Mouse (Mus musculus): ENCODE measurements around the gene Kif17. TPM values are rescaled to one million over a fixed set of nuclear protein-coding genes. Genes with fewer than 3 reads are reported as not detected.

The Kif17 gene
- polyA plus RNA-seq, 1 experiment from 2014 or later, result 1.4 TPM

DNA sequence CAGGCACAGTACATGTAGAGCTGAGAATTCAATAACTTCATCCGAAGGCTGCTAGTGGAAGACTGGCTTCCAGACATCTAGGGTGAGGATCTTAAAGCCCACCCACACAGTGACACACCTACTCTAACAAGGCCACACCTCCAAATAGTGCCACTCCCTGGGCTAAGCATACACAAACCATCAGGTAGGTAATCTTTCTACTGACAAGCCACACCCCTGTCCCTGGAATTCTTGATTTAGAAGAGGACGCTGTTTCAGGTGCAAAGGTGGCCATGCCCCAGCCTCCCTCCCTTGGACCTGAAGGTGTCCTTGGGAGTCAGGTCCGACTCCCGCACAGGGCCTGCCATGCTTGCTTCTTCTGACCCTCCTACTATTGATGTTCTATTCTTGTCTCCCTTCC, 82.9 kb downstream of the Kif17 start:
- Histone ChIP-seq H3K9ac (replicated peaks) (no peak overlapping the region), H3K4me2 (replicated peaks) (no peak overlapping the region), H3K36me3 (no peaks in the 10 kb centered on the region), H3K4me1 (replicated peaks) (peaks cover 9% of the 10 kb centered on the region; the same call in 1 of the 2 replicates), H3K9me3 (no peaks in the 10 kb centered on the region), H3K4me3 (replicated peaks) (no peak overlapping the region), H3K27ac (no peak overlapping the region), H3K27me3 (peaks cover 5% of the 10 kb centered on the region; the same call in 1 of the 2 replicates)
- ATAC-seq, result no peak
- WGBS, result 88% methylated on average over 4 of the region's 4 CpGs

DNA sequence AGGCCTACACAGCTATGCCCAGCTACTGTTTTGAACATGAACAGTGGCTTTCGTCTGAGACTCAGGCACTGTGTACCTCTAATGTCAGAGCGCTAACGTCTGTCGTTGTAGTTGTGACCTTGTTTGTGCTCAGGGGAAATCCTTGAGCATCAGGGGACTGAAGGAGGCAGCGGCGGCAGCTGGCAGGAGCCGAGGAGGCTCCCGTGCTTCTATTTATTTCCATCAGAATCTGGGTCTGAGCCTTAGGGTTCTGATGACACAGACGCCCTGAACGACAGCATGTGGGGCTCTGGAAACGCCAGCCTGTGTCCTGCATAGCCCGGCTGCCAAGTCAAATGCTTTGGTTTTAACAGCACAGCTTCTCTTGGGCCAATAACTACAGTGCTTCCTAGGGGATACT, 84.8 kb downstream of the Kif17 start:
- 85% methylated on average over 12 of the region's 12 CpGs for WGBS

DNA sequence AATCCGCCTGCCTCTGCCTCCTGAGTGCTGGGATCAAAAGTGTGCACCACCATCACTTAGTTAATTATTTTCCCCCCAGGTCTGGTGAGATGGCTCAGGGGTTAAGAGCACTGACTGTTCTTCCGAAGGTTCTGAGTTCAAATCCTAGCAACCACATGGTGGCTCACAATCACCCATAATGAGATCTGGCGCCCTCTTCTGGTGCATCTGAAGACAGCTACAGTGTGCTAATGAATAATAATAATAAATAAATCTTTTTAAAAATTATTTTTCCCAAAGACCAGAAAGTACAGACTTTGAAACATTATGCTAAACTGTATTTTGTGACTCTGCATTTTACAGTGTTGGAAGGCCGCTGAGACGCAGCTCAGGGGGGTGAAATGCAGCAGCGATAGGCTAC, 85.4 kb downstream of the Kif17 start:
- H3K27me3 ChIP-seq, result peaks cover 5% of the 10 kb centered on the region; the same call in 1 of the 2 replicates
- H3K4me1 ChIP-seq (replicated peaks), result peaks cover 7% of the 10 kb centered on the region; the same call in 1 of the 2 replicates
- WGBS, result 89% methylated on average over 6 of the region's 6 CpGs
- no peaks in the 10 kb centered on the region for H3K36me3 ChIP-seq
- H3K4me3 ChIP-seq (replicated peaks), result no peak overlapping the region
- H3K9me3 ChIP-seq, result no peaks in the 10 kb centered on the region
- ATAC-seq, result no peak
- H3K9ac ChIP-seq (replicated peaks), result no peak overlapping the region
- no peak overlapping the region for H3K4me2 ChIP-seq (replicated peaks)
- no peak overlapping the region for H3K27ac ChIP-seq

More for the DNA sequence above, 84.8 kb downstream of the Kif17 start:
- ATAC-seq, result no peak
- Histone ChIP-seq H3K27ac (no peak overlapping the region), H3K9me3 (no peaks in the 10 kb centered on the region), H3K9ac (replicated peaks) (no peak overlapping the region), H3K36me3 (no peaks in the 10 kb centered on the region), H3K4me1 (replicated peaks) (peaks cover 9% of the 10 kb centered on the region; the same call in 1 of the 2 replicates), H3K4me3 (replicated peaks) (no peak overlapping the region), H3K27me3 (peaks cover 5% of the 10 kb centered on the region; the same call in 1 of the 2 replicates), H3K4me2 (replicated peaks) (no peak overlapping the region)

DNA sequence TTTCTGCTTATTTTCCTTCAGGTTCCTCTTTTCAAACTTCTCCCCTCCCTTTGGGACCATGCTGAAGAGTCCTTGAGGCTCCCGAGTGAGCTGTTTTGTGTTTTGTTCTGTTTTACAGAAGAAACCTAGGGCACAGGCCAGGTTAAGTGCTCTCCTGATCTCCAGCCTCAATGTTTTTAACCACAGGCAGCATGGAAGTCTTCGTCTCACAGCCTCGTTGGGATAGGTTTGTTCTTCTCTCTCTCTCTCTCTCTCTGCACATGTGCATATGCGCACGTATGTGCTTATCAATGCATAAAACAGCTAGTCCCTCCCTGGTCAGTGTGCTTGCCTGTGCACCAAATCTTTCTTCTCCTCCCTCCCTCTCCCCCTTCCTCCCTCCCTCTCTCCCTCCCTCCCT, 86.6 kb downstream of the Kif17 start:
- no peak for ATAC-seq
- H3K4me2 ChIP-seq (replicated peaks), result no peak overlapping the region
- no peaks in the 10 kb centered on the region for H3K4me1 ChIP-seq (replicated peaks)
- H3K36me3 ChIP-seq, result no peaks in the 10 kb centered on the region
- no peak overlapping the region for H3K4me3 ChIP-seq (replicated peaks)
- no peaks in the 10 kb centered on the region for H3K9me3 ChIP-seq
- no peak overlapping the region for H3K27ac ChIP-seq
- H3K9ac ChIP-seq (replicated peaks), result no peak overlapping the region
- no peaks in the 10 kb centered on the region for H3K27me3 ChIP-seq
- WGBS, result 72% methylated on average over 5 of the region's 5 CpGs

DNA sequence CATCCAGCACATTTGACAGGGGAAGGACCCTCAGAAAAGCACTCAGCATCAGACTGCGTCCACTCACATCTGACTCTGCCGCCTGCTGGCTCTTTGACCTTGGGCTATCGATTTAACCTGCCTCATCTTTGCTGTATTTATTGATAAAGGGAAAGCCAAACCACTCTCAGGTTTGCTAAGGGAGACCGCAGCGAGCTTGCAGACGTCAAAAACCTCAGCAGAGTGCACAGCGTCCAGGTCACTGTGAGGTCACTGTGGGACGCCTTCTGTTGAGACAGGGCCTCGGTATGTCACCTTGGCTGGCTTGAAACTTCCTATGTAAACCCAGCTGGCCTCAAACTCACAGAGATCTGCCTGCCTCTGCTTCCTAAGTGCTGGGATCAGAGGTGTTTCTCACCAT, 87.1 kb downstream of the Kif17 start:
- no peaks in the 10 kb centered on the region for H3K36me3 ChIP-seq
- H3K4me2 ChIP-seq (replicated peaks), result no peak overlapping the region
- no peak overlapping the region for H3K9ac ChIP-seq (replicated peaks)
- H3K4me3 ChIP-seq (replicated peaks), result no peak overlapping the region
- no peaks in the 10 kb centered on the region for H3K4me1 ChIP-seq (replicated peaks)
- WGBS, result 80% methylated on average over 9 of the region's 9 CpGs
- no peaks in the 10 kb centered on the region for H3K9me3 ChIP-seq
- H3K27ac ChIP-seq, result no peak overlapping the region
- no peaks in the 10 kb centered on the region for H3K27me3 ChIP-seq
- no peak for ATAC-seq

DNA sequence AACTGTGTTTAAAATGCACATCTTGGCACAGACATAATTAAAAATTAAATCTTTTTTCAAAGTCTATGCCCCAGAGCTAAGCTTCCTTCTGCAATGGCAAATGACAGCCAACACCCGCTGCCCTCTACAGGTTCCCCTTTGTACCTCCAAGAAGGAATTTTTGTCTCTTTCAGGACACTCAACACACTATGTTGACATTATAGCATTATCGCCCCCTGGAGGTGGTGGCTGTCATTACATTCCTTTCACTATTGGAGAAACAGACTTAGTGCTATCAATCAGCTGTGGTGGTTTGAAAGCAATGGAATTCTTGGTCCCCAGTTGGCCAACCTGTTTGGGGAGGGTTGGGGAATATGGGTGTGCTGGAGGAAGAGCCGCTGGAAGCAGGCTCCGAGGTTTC, 89.7 kb downstream of the Kif17 start:
- H3K9ac ChIP-seq (replicated peaks), result no peak overlapping the region
- no peak overlapping the region for H3K27ac ChIP-seq
- no peaks in the 10 kb centered on the region for H3K4me1 ChIP-seq (replicated peaks)
- H3K4me3 ChIP-seq (replicated peaks), result no peak overlapping the region
- no peaks in the 10 kb centered on the region for H3K9me3 ChIP-seq
- no peak overlapping the region for H3K4me2 ChIP-seq (replicated peaks)
- no peak for ATAC-seq
- 37% methylated on average over 4 of the region's 4 CpGs for WGBS
- H3K27me3 ChIP-seq, result no peaks in the 10 kb centered on the region
- no peaks in the 10 kb centered on the region for H3K36me3 ChIP-seq

DNA sequence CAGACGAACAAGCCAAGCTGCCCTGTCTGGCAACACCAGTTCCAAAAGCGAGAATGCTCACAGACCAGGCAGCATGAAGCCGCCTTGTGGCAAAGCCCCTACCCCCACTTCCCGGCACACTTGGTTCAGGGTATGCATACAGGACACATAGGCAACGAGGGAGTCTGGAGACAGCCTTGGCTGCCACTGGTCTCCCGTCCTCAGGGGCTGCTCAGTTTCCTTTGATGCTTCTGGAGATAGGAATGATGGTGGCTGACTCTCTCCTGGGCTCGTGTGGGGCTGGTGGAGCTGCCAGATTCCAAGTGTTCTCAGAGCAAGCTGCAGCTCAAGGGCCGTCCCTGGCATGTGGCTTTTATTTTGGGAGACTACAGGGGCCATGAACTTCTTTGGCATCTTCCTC, 91.2 kb downstream of the Kif17 start:
- WGBS, result 70% methylated on average over 8 of the region's 8 CpGs
- Histone ChIP-seq H3K36me3 (no peaks in the 10 kb centered on the region), H3K4me2 (replicated peaks) (no peak overlapping the region), H3K4me3 (replicated peaks) (no peak overlapping the region), H3K9me3 (no peaks in the 10 kb centered on the region), H3K27me3 (no peaks in the 10 kb centered on the region), H3K4me1 (replicated peaks) (no peaks in the 10 kb centered on the region), H3K9ac (replicated peaks) (no peak overlapping the region), H3K27ac (no peak overlapping the region)
- ATAC-seq, result no peak

DNA sequence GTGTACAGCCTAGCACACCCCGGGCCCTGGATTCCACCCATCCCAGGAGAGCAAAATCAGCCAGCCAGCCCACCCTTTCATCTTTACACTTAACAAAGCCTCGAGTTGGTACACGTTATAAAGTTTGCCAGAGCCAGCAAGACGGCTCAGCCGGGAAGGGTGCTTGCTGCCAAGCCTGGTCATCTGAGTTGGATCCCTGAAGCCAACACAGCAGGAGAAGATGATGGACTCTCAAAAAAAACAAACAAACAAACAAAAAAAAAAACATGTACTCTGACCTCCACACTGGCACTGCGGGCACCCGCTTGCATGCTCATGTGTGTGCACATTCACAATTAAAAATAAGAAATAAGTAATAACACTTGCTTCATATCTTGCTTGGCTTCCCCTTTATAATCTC, 91.8 kb downstream of the Kif17 start:
- Histone ChIP-seq H3K36me3 (no peaks in the 10 kb centered on the region), H3K4me1 (replicated peaks) (no peaks in the 10 kb centered on the region), H3K4me2 (replicated peaks) (no peak overlapping the region), H3K9ac (replicated peaks) (no peak overlapping the region), H3K9me3 (no peaks in the 10 kb centered on the region), H3K4me3 (replicated peaks) (no peak overlapping the region), H3K27ac (no peak overlapping the region), H3K27me3 (no peaks in the 10 kb centered on the region)
- no peak for ATAC-seq
- 80% methylated on average over 7 of the region's 7 CpGs for WGBS

DNA sequence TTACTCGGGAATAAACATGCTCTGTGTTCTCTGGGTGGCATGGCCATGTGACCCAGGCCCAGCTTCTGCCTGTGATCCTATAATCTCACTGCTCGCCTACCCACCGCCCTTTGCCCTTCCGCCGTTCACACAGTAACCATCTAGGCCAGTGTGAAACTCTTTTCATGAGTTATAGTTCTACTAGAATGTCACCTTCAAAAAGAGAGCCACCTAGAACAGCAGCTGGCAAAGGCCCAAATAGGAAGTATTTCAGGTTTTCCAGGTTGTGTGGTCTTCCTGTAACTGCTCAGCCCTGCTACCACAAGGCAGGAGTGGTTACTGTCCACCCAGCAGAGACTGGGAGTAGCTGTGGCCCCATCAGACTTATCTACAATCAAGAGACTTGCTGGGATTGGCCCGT, 92.5 kb downstream of the Kif17 start:
- H3K36me3 ChIP-seq, result no peaks in the 10 kb centered on the region
- no peaks in the 10 kb centered on the region for H3K27me3 ChIP-seq
- no peaks in the 10 kb centered on the region for H3K4me1 ChIP-seq (replicated peaks)
- no peak overlapping the region for H3K9ac ChIP-seq (replicated peaks)
- ATAC-seq, result no peak
- no peak overlapping the region for H3K4me3 ChIP-seq (replicated peaks)
- no peak overlapping the region for H3K27ac ChIP-seq
- 87% methylated on average over 6 of the region's 6 CpGs for WGBS
- H3K9me3 ChIP-seq, result no peaks in the 10 kb centered on the region
- no peak overlapping the region for H3K4me2 ChIP-seq (replicated peaks)

DNA sequence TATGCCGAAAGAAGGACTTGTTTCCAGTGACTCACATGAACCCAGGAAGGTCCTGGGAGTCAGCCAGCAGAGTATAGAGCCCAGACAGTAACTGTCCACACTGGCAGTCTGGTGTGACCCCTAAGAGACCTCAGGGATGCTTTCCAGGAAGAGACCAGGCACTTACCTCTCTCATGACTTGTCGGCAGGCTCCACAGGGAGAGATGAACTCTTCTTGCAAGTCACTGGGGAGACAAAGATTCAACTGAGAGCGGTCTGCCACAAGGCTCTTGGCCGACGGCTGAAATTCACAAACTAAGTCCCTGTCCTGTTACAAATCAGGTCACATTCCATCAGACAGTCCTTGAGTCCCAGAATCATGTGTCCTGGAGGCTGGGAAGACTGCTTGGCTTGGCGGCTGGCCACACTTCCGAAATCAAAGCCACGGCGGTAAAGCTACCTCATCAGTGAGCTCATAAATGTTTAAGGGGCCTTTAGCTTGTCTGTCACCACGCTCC, 93.2 kb downstream of the Kif17 start:
- Histone ChIP-seq H3K9me3 (no peaks in the 10 kb centered on the region), H3K4me1 (replicated peaks) (no peaks in the 10 kb centered on the region), H3K27me3 (no peaks in the 10 kb centered on the region), H3K4me3 (replicated peaks) (no peak overlapping the region), H3K27ac (no peak overlapping the region), H3K36me3 (no peaks in the 10 kb centered on the region), H3K4me2 (replicated peaks) (no peak overlapping the region), H3K9ac (replicated peaks) (no peak overlapping the region)
- 68% methylated on average over 10 of the region's 10 CpGs for WGBS
- no peak for ATAC-seq

DNA sequence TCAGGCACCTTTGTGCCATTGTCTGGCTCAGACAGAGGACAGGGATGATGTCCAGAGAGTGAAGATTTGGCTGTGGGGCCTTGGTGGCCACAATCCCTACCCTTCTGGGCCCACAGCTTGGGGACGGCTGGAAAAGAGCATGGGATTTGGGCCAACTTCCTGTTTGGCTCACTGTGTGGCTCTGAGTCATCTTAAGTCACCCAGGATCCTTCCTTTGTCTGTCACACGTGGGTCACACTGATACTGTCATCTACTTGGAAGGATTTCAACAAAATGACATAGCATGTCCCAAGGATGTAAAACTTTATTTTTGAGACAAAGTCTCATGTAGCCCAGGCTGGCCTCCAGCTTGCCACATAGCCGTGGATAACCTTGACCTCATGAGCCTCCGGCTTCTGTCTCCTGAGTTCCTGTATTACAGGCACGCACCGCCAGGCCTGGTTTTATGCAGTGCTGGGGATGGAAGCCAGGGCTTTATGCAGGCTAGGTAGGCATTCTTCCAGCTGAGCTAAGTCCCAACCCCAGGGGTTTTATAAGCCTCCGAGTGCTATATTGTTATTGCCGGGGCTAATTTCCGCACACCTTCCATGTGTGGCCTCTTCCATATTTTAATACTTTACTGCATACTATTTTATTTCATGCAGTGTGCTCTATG, 94.8 kb downstream of the Kif17 start:
- H3K9me3 ChIP-seq, result no peaks in the 10 kb centered on the region
- H3K36me3 ChIP-seq, result no peaks in the 10 kb centered on the region
- ATAC-seq, result no peak
- no peak overlapping the region for H3K27ac ChIP-seq
- no peak overlapping the region for H3K4me3 ChIP-seq (replicated peaks)
- 80% methylated on average over 9 of the region's 9 CpGs for WGBS
- no peaks in the 10 kb centered on the region for H3K27me3 ChIP-seq
- H3K9ac ChIP-seq (replicated peaks), result no peak overlapping the region
- no peaks in the 10 kb centered on the region for H3K4me1 ChIP-seq (replicated peaks)
- H3K4me2 ChIP-seq (replicated peaks), result no peak overlapping the region

DNA sequence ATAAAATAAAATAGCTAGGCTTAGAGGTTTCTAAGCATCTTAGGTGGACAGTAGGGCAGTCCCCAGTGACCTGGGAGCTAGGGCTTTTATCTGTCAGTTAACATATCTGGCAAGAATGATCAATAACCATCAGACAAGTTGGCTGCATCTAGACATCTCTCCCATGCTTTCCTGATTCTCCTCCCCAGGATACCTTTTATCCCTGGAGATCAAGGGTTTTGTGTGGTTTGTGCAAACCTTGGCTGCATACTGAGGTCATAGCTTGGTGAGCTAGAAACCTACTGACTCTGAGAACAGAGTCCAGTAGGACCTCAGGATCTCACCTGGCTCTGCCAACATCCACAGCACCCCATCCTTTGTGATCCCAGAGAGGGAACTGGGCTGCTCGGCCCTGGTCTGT, 97.0 kb downstream of the Kif17 start:
- H3K9ac ChIP-seq (replicated peaks), result no peak overlapping the region
- H3K4me3 ChIP-seq (replicated peaks), result no peak overlapping the region
- H3K4me1 ChIP-seq (replicated peaks), result no peaks in the 10 kb centered on the region
- no peak for ATAC-seq
- H3K27me3 ChIP-seq, result no peaks in the 10 kb centered on the region
- 68% methylated on average over 1 of the region's 1 CpGs for WGBS
- no peaks in the 10 kb centered on the region for H3K36me3 ChIP-seq
- H3K27ac ChIP-seq, result no peak overlapping the region
- no peaks in the 10 kb centered on the region for H3K9me3 ChIP-seq
- no peak overlapping the region for H3K4me2 ChIP-seq (replicated peaks)

DNA sequence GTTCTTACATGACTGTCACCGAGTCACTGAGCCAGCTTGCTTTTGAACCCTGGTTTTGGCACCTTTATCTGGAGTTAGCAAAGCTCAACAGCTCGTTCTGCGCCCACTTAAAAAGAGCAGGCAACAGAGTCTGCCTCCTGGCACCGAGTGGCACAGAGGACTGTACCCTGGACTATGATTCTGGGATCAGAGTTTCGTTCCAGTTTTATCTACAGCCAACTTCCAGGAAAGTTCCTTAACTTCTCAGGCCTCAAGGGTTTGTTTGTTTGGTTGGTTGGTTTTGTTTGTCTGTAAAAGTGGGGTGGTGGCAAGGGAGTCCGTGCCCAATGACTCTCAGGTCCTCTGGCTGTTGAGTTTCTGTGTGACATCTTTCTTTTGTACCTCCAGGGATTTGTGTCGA, 98.5 kb downstream of the Kif17 start:
- 78% methylated on average over 7 of the region's 7 CpGs for WGBS
- H3K27me3 ChIP-seq, result no peaks in the 10 kb centered on the region
- no peak overlapping the region for H3K4me3 ChIP-seq (replicated peaks)
- H3K36me3 ChIP-seq, result no peaks in the 10 kb centered on the region
- no peaks in the 10 kb centered on the region for H3K9me3 ChIP-seq
- H3K4me2 ChIP-seq (replicated peaks), result no peak overlapping the region
- no peak overlapping the region for H3K9ac ChIP-seq (replicated peaks)
- no peak overlapping the region for H3K27ac ChIP-seq
- no peak for ATAC-seq
- no peaks in the 10 kb centered on the region for H3K4me1 ChIP-seq (replicated peaks)

Data from midbrain, embryonic 13.5 days (tissue).